Mouse (Mus musculus): Measurements from ENCODE around the gene Sult2b1. TPM values are rescaled to one million over a fixed set of nuclear protein-coding genes. Genes with fewer than 3 reads are reported as not detected.
A peak's percentile ranks its signal among the peaks of the same experiment; 100 is the strongest.

Sult2b1 gene
- total RNA-seq, 2 experiments from 2014 or later: not detected

DNA sequence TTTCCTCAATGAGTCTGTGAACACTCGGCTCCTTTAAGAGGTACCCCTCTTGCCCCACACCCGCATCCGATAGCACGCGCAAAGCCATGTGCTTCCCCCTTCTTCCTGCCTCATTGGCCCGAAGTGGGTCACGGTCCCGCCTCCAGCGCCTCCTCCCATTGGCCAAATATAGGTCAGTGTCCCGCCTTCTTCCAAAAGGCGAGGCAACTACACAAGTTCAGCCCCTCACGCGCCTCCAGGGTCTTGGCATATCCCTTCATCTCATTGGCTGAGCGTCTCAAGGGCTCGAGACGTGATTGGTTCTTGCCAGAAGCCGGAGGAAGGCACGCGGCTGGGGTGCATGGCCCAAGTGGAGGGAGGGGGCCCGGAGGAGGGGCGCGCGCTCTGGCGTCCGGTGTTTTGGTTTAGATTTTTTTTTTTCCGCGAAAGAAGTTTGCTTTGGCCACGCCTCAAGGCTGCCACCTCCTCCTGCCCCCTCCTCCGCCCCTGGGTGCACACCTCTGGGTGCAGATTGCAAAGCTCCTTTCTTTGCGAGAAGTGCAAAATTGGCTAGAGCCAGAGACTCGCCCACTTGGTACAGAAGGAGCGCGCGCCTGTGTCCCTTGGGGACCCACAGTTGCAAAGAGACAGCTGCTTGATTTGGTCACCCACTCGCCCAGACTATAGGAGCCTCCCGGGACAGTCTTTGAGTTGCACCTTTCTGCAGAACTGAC, 79.6 kb downstream of the Sult2b1 start, which contains the start of gene Dbp:
Dbp (plus strand) TSS at position 359 of the 713 bp plus-strand sequence.
- DNase-seq: peak; percentile 99
- intact Hi-C loops (cut with DNase I; ENCODE audit: low total_unique reads): no loop called here

DNA sequence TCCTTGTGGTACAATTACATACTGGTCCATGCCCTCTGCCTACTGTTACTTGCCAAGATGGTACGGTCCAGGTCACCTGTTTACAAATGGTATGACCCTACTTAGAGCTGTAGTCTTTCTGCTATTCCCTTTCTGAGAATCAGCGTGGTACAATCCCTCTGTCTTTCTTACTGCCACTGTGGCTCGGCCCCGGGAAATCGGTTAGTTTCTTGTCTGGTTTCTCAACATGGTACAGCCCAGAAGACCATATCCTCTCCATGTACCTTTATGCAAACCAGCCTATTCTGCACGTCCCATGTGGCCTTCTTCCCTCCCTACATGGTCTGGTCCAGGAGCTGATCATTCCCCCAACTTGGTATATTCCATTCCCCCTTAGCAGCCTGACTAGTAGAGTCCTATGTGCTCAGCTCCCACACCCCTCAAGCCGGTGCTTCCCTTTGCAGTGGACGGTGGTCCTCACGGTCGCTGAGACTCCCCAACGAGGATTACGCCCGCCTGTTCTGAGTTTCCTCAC, 80.4 kb downstream of the Sult2b1 start:
- intact Hi-C loops (cut with DNase I; ENCODE audit: low total_unique reads): no loop called here
- DNase-seq: no peak

DNA sequence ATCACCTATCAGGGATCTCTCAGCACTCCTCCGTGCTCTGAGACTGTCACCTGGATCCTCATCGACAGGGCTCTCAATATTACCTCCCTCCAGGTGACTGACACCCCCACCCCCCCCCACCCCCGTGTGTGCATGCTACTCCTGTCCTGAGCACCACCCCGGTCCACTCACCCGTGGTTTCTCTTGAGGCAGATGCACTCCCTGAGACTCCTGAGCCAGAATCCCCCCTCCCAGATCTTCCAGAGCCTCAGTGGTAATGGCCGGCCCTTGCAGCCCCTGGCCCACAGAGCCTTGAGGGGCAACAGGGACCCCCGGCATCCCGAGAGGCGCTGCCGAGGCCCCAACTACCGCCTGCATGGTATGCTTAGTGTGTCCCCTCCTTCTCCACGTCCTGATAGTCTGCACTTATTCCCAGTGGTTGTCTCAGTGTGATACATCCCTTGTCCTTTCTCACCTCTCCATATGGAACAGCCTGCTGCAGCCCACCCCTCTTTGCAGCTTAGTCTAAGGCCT, 80.9 kb downstream of the Sult2b1 start:
- no peak for DNase-seq
- intact Hi-C loops (cut with DNase I; ENCODE audit: low total_unique reads): no loop called here

DNA sequence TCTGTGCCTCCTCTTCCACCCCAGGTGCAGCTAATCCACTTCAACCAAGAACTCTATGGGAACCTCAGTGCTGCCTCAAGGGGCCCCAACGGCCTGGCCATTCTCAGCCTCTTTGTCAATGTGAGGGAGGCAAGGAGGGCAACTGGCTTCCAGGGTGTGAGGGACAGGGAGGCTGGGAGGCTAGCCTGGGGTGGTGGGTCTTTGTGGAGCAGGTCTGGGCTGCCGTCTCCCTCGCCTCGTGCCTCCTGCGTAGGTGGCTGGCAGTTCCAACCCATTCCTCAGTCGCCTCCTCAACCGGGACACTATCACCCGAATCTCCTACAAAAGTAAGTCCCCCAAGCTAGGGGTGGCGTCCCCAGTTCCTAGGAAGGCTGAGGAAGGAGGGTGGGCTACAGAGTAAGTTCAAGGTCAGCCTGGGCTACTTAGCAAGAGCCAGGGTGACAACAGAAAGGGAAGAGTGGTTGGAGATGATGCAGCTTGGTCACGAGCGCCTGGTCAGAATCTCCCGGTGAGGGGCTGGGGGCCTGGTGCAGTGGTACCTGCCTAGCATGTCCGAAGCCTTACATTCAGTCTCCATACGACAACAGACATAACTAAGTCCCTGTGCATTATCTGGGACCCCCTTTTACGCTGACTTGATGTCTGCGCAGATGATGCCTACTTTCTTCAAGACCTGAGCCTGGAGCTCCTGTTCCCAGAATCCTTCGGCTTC, 81.5 kb downstream of the Sult2b1 start:
- intact Hi-C loops (cut with DNase I; ENCODE audit: low total_unique reads): no loop called here
- DNase-seq: no peak

- no peak for DNase-seq
- intact Hi-C loops (cut with DNase I; ENCODE audit: low total_unique reads): no loop called here
These were observed 82.2 kb downstream of the Sult2b1 start for GRCm38 (mm10) chr7:45702316-45702715.

DNA sequence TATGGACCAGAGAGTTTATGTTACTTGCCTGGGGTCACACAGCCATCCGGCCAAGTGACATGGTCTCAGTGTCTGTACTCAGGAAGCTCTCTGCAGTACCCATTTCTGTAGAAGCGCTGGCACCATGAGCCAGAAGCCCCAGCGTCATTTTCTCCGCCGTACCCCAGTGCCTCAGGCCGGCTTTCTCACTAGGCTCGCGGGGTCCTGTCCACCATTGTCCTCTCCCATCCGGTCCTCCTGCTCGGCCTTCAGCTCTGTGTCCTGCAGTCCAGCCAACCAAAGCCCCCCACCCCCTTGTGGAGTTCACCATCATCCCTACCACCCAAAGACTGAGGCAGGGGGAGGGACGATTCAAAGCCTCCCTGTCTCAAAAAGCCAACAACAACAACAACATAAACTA, 82.9 kb downstream of the Sult2b1 start:
- DNase-seq: no peak
- intact Hi-C loops (cut with DNase I; ENCODE audit: low total_unique reads): no loop called here

DNA sequence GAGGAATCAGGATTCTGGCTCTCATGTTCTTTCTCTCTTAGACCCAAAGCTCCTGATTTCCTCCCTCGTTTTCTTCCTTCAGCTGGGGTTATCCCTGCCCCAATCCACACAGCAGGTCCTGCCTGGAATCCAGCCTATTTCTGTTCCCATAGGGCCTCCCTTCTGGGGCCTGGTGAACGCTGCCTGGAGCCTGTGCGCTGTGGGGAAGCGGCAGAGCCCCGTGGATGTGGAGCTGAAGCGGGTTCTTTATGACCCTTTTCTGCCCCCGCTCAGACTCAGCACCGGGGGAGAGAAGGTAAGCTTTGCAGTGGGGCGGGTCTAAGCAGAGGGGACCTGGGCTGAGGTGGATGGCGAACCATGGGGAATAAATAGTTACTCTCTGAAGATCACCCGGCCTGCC, 83.4 kb downstream of the Sult2b1 start:
- no peak for DNase-seq
- intact Hi-C loops (cut with DNase I; ENCODE audit: low total_unique reads): no loop called here

DNA sequence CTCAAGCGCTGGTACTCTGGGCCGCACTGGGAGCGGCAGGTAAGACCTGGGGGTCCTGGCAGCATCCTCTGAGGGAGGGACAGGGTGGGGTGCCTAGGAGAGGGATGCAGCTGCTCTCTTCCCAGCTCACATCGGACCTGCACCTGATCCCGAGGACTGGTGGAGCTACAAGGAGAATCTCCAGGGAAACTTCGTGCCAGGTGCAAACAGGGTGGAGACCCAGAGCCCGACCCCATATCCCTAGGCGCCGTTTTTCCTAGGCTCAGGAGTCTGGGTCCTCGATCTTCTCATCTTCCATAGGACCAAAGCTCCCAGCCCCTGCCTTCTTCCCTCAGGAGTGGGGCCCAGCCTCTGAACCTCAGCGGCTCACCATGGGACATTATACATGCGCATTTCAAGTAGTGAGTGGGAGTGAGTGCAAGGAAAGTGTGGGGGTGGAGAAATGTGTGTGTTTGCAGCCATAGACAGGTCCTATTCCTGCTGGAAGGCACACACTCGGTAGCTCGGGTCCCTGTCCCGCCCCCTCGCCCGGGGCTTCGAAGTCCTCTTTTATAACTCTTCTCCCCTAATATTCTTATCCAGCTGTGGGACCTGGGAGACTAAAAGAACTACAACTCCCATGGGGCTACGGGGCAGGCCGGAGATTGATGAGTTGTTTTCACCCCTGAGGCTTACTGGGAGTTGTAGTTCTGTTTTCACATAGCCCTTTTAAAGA, 84.0 kb downstream of the Sult2b1 start:
- intact Hi-C loops (cut with DNase I; ENCODE audit: low total_unique reads): no loop called here
- DNase-seq: peak; percentile 76

DNA sequence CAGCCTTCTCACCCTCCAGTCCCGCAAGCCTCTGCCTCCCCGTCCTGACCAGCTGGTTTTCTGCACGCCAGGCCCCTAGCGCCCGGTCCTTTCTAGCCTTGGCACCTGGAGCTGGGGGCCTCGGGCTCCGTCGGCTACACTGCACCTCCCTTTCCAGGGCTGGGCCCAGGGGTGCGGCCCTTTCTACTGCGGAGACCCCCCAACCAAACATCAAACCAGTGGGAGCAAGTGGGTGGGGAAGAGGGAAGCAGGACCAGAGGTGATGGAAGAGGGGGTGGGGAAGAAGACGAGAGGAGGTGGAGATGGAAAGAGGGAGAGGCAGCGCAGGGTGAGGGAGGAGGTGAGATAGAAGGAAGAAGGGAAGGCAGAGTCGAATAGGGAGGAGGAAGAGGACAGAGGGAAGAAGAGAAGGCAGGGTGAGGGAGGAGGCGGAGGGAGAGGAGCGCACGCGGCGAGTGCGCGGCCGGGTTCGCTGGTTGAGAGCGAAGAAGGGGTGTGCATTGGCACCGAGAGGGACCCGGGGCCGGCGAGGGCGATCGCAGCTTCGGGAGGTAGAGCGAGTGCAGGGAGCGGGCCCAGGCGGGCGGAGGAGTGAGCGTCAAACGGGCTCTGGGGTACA, 84.8 kb downstream of the Sult2b1 start, which contains the start of gene Car11:
Car11 (plus strand) TSS at position 321 of the 619 bp plus-strand sequence.
- intact Hi-C loops (cut with DNase I; ENCODE audit: low total_unique reads): no loop called here
- DNase-seq: no peak

GRCm38 (mm10) chr7:45697894-45698293, 86.6 kb downstream of the Sult2b1 start:
- no peak for DNase-seq
- intact Hi-C loops (cut with DNase I; ENCODE audit: low total_unique reads): no loop called here

DNA sequence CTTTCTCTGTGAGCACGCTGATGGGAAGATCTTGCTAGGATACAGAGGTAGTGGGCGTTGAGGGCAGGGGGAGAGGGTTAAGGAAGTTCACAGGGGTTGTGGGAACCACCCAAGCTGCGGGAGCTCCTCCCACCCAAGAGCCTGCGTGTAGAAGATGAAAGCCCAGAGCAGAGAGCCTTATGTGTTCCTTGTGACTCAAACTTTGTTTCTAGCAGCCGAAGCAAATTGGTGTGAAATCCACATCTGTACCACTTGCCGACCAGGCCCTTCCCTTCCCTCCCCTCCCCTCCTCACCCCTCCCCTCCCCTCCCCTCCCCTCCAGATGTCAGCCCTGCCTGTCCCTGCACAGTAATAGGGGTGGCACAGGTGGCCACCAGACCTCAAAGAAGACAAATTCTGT, 89.4 kb downstream of the Sult2b1 start:
- intact Hi-C loops (cut with DNase I; ENCODE audit: low total_unique reads): no loop called here
- DNase-seq: peak; percentile 2

GRCm38 (mm10) chr7:45693921-45694591, 90.4 kb downstream of the Sult2b1 start, which contains the start of gene Sec1:
TSS of gene Sec1 (minus strand) at chr7:45694402.
- intact Hi-C loops (cut with DNase I; ENCODE audit: low total_unique reads): loop anchor here (5.0 kb wide), 1 partner anchor 37 kb away; no protein-coding TSS in a partner anchor
- peak; percentile 9 for DNase-seq

DNA sequence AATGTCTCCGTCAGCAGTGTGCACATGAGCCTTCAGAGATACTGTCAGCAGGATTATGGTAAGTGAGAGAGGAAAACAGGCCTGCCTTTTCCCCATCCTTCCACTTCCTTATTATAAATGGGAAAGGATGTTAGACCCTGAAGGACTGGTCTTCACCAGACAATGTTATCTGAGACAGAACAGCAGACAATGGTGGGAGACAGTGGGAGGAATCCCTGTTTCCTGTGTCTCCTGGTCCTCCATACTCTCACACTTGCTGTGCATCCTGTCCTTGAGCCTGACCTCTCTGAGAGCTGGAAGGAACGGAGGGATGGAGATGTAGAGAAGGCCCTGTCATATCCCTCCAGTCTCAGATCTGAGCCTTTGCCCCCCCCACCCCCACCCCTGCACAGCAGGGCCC, 92.1 kb downstream of the Sult2b1 start:
- DNase-seq: no peak
- intact Hi-C loops (cut with DNase I; ENCODE audit: low total_unique reads): loop anchor here (5.0 kb wide), 1 partner anchor 35 kb away; no protein-coding TSS in a partner anchor

- no peak for DNase-seq
- intact Hi-C loops (cut with DNase I; ENCODE audit: low total_unique reads): loop anchor here (5.0 kb wide), 1 partner anchor 32 kb away; no protein-coding TSS in a partner anchor
These were observed 94.7 kb downstream of the Sult2b1 start for GRCm38 (mm10) chr7:45689800-45690199.

- intact Hi-C loops (cut with DNase I; ENCODE audit: low total_unique reads): no loop called here
- DNase-seq: no peak
These were observed 95.4 kb downstream of the Sult2b1 start for GRCm38 (mm10) chr7:45689099-45689498.

GRCm38 (mm10) chr7:45686841-45687240, 97.6 kb downstream of the Sult2b1 start:
- no peak for DNase-seq
- intact Hi-C loops (cut with DNase I; ENCODE audit: low total_unique reads): no loop called here

DNA sequence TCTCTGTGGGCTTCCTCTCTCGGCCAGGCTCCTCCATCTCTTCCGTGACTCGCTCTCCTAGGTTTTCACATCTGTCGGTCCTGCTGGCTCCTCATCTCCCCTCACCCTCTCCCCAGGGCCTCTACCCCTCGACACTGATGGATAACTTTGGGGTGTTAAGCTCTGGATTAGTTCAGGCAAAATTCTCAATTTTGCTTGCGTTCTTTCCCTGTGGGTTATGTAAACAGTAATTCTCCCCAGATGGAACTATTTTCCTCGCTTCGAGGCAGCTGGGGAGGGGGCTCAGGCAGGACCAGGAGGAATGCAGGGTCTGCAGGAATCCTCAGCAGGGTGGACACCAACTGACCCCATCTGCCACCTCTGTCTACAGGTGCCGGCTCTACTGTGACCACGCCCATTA, 98.7 kb downstream of the Sult2b1 start:
- DNase-seq: no peak
- intact Hi-C loops (cut with DNase I; ENCODE audit: low total_unique reads): no loop called here

DNA sequence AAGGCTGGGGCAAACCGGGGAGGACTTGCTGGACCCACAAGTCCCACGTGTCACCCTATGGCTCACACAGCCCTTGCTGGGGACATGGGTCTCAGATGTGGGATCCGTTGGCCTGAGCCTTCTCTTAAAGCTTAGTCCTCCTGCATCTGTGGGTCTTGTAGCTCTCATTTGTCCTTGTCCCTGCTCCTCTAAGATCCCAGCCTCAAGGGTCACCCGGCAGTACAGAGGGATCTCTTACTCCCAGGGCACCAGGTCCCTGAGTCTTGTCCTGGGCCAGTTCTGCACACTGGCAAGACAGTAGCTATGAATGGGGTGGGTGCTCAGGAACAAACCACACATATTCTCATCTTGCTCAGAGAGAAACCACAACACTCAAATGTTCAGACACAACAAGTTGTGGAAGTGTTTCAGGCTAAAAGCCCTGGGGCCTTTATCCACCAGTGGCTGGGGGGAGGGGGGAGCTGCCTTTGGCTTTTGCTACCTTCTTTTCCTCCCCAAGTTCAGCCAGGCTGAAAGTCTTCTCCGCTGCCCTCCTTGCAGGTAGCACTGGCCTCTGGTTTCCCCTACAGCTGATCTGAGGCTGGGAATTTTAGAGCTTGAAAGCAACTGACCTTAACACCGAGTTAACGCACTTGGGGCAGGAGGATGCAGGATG, 100.9 kb downstream of the Sult2b1 start, which contains the start of gene Ntn5:
Ntn5 (plus strand) TSS at position 627 of the 655 bp plus-strand sequence.
- DNase-seq: no peak
- intact Hi-C loops (cut with DNase I; ENCODE audit: low total_unique reads): no loop called here
